7 mouse cellular contexts compared by ENCODE assay signal in genomic region chr9:107769445-107770000, GRCm38 (mm10). TPM values are rescaled to one million over a fixed set of nuclear protein-coding genes. Genes with fewer than 3 reads are reported as not detected.
DNase-seq lines count a peak whose midpoint lies in the region; ATAC-seq lines count a peak whose summit lies in the region.

No protein-coding gene starts in this region.

- WGBS in limb, embryonic 15.5 days = 13% methylated on average over 4 of the region's 4 CpGs

- H3K9ac ChIP-seq in limb, embryonic 15.5 days = 0 out of 2 replicates have a peak overlapping the region, but pooled peaks have one; percentile 96

- no peaks in the 10 kb centered on the region for H3K9me3 ChIP-seq in limb, embryonic 15.5 days

- DNase-seq in thymus, postnatal 0 days (ENCODE audit: low spot score) = peak; percentile 30
- DNase-seq in thymus, postnatal 25 days = no peak
- no peak for DNase-seq in layer of hippocampus, adult 18-20 months (ENCODE audit: low spot score in 2 of 2)
- DNase-seq in right cerebral cortex, postnatal 36 days (ENCODE audit: low spot score in 2 of 2) = no peak
- no peak for DNase-seq in adrenal gland, adult 8-10 months

- H3K27me3 ChIP-seq in limb, embryonic 15.5 days = no peaks in the 10 kb centered on the region

- 0 out of 2 replicates have a peak, but pooled peaks have one; percentile 37 for ATAC-seq in erythroblast, adult 5-6 weeks (replicated peaks; ENCODE audit: low FRiP score, poor library complexity, severe bottlenecking)
- ATAC-seq in limb, embryonic 15.5 days (ENCODE audit: insufficient number of reproducible peaks, low FRiP score, low TSS enrichment, low read depth) = no peak

- H3K36me3 ChIP-seq in limb, embryonic 15.5 days = peaks cover 56% of the 10 kb centered on the region

- no peak overlapping the region for H3K27ac ChIP-seq in limb, embryonic 15.5 days

- H3K4me2 ChIP-seq in limb, embryonic 15.5 days = peak overlapping the region; percentile 42

- H3K4me3 ChIP-seq in limb, embryonic 15.5 days = peak overlapping the region; percentile 74

- peaks cover 9% of the 10 kb centered on the region; the same call in 1 of the 2 replicates for H3K4me1 ChIP-seq in limb, embryonic 15.5 days

RNA-seq across cellular contexts. Expression of gene Rbm5, which starts 1.3 kb away (rescaled TPM):
- polyA plus RNA-seq in thymus, postnatal 0 days (2015; fragmentation: Nextera tagmentation; extraction: Ambion mirVana) = 162 and 183 TPM in 2 replicates
- total RNA-seq in erythroblast, adult 5-6 weeks (2015; ENCODE audit: low replicate concordance) = 204 and 296 TPM in 2 replicates
- total RNA-seq in erythroblast, adult 5-6 weeks (2017; ENCODE audit: low replicate concordance) = 507 and 635 TPM in 2 replicates
- polyA plus RNA-seq in limb, embryonic 15.5 days (2015; fragmentation: Nextera tagmentation; extraction: Ambion mirVana) = 193 and 212 TPM in 2 replicates
- total RNA-seq in layer of hippocampus, adult 18-20 months (2021) = 100 to 1,000 TPM; 126 to 142 TPM
- total RNA-seq in adrenal gland, adult 8-10 months (2022) = 100 to 1,000 TPM in 2 of 4 experiments, 10 to 100 TPM in 2; 91.2 to 204 (median 127) TPM

RNA-seq across cellular contexts. Expression of gene Sema3f, which starts 59.2 kb away (rescaled TPM):
- polyA plus RNA-seq in thymus, postnatal 0 days (2015; fragmentation: Nextera tagmentation; extraction: Ambion mirVana) = 2.2 and 3.2 TPM in 2 replicates
- total RNA-seq in erythroblast, adult 5-6 weeks (2015; ENCODE audit: low replicate concordance) = not detected in 2 replicates
- total RNA-seq in erythroblast, adult 5-6 weeks (2017; ENCODE audit: low replicate concordance) = not detected in 2 replicates
- 26.6 and 38.2 TPM in 2 replicates for polyA plus RNA-seq in limb, embryonic 15.5 days (2015; fragmentation: Nextera tagmentation; extraction: Ambion mirVana)
- 1 to 10 TPM; 2.8 to 5.9 TPM for total RNA-seq in layer of hippocampus, adult 18-20 months (2021)
- 10 to 100 TPM; 25.0 to 41.2 (median 29.8) TPM for total RNA-seq in adrenal gland, adult 8-10 months (2022)
